Mouse (Mus musculus) heart, embryonic 15.5 days (tissue): ENCODE measurements around the gene Apba3. TPM values are rescaled to one million over a fixed set of nuclear protein-coding genes. Genes with fewer than 3 reads are reported as not detected.
A peak's percentile ranks its signal among the peaks of the same experiment; 100 is the strongest.

Experiments used
- ATAC-seq: fragments of 200-750 bp; cut with Nextera tagmentation; replicated peaks from 2 replicates; pipeline ENCODE4 v1.8.0; 2017; ENCODE audit warnings: low read depth, moderate TSS enrichment; ENCODE audit not compliant: insufficient number of reproducible peaks, insufficient read depth, low FRiP score
- H3K27ac ChIP-seq: fragments of 300-500 bp; sonication (generic); 2 replicates; pipeline ENCODE4 v1.5.1; 2015; ENCODE audit warnings: mild to moderate bottlenecking, inconsistent platforms
- H3K27me3 ChIP-seq: fragments of 300-500 bp; sonication (generic); 2 replicates; pipeline ENCODE4 v1.6.1; 2015; ENCODE audit warnings: inconsistent platforms
- H3K36me3 ChIP-seq: fragments of 300-500 bp; sonication (generic); 2 replicates; pipeline ENCODE4 v1.6.1; 2015; ENCODE audit warnings: mild to moderate bottlenecking, inconsistent platforms
- H3K4me1 ChIP-seq: fragments of 300-500 bp; sonication (generic); replicated peaks from 2 replicates; pipeline ENCODE4 v1.6.1; 2015; ENCODE audit warnings: inconsistent platforms
- H3K4me2 ChIP-seq: fragments of 300-500 bp; sonication (generic); 2 replicates; pipeline ENCODE4 v1.6.1; 2015; ENCODE audit warnings: inconsistent platforms, mild to moderate bottlenecking, moderate library complexity
- H3K4me3 ChIP-seq: fragments of 300-500 bp; sonication (generic); 2 replicates; pipeline ENCODE4 v1.5.1; 2015; ENCODE audit warnings: mild to moderate bottlenecking, inconsistent platforms
- H3K9ac ChIP-seq: fragments of 300-500 bp; sonication (generic); 2 replicates; pipeline ENCODE4 v1.6.1; 2015; ENCODE audit warnings: mild to moderate bottlenecking, inconsistent platforms
- H3K9me3 ChIP-seq: fragments of 300-500 bp; sonication (generic); replicated peaks from 2 replicates; pipeline ENCODE4 v1.6.1; 2016; ENCODE audit warnings: inconsistent platforms
- WGBS: fragments of 180-500 bp; shearing (Covaris S2); methylation state at CpG from one replicate; pipeline ENCODE4 v1.1.7; 2015; ENCODE audit warnings: mixed read lengths; 5-methylcytosine and 5-hydroxymethylcytosine counted together
- polyA plus RNA-seq: library from polyadenylated mRNA; unstranded; fragments of >200 nt; fragmentation: Nextera tagmentation; extraction: Ambion mirVana; gene quantifications from 2 replicates; pipeline ENCODE4 v1.2.1, GENCODE M21; 2015

Gene Apba3
- polyA plus RNA-seq, 1 experiment from 2014 or later = 42.3 TPM

DNA sequence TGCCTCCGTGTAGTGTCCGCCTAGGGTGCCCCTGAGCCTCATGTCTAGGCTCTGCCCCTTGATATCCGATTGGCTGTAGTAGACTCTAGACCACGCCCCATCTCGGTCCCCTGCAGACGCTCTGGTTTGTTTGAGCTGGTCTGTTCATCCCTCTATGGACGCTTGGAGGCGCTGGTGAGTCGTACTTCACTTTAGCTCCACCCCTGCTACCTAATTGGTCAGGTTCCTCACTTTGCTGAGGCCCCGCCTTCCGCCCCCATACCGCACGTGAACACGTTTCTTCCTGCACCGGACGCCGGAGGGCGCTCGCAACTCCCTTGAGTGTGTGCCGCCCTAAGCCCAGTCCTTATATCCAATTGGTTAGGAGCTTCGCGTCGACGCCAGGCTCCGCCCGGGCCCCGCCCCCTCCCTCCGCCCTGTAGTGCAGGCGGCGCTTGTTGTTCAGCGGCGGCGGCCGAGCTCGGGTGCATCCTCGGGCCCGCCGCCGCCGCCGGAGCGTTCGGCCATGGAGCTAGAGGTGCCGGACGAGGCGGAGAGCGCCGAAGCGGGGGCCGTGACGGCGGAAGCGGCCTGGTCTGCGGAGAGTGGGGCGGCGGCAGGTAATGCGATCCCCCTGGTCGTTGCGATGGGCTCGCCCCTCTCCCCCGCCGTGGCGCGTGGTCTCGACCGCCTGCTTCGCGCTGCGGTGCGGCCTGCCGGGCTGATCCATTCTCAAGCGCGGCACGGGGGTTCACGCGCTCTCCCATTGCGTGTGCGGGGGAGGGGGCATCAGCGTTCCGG, 26.0 kb downstream of the Apba3 start, which contains the start of gene Pip5k1c:
TSS of gene Pip5k1c (plus strand) at position 410 of the 780 bp plus-strand sequence.
- ATAC-seq = peak; percentile 95
- peaks cover 28% of the 10 kb centered on the region for H3K27me3 ChIP-seq
- H3K9me3 ChIP-seq = no peaks in the 10 kb centered on the region
- WGBS = under 1% methylated on average over 78 of the region's 80 CpGs
- peak within 1 kb of the TSS; percentile 88 for H3K27ac ChIP-seq
- H3K4me3 ChIP-seq = peak within 1 kb of the TSS; percentile 71
- H3K4me1 ChIP-seq = peaks cover 49% of the 10 kb centered on the region
- H3K4me2 ChIP-seq = peak within 1 kb of the TSS; percentile 93
- H3K9ac ChIP-seq = peak within 1 kb of the TSS; percentile 87
- H3K36me3 ChIP-seq = no peaks in the 10 kb centered on the region

DNA sequence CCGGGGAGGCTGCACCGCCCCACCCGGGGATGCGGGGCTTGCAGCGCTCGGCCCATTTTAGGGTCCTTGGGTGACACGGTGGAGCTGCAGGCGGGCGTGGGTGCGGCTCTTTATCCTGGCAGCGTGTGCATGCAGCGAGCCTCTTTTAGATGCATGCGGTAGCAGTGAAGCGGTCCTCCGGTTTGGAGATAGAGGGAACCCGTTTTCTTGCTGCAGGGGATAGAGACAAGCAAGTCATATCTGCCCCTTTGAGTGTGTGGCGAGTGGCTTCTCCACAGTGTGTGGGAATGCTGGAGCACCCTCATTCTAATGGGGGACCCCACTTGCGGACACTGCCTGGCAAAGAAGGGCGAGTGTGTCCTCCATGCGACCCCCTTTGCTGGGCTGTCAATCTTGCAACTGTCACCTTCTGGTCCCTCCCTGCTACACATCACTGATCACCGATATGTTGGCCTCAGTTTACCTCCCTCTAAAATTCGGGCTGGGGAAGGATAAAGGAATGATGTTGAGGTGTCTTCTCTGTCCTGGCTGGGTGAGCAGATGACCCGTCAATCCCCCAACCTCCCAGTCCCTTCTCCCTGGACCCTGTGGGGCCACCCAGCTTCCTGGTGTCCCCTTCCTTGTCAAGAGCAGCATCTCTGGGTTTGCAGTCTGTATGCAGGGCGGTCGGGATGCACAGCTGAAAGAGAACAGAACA, 26.7 kb downstream of the Apba3 start:
- peaks cover 57% of the 10 kb centered on the region for H3K4me1 ChIP-seq
- H3K9me3 ChIP-seq = no peaks in the 10 kb centered on the region
- peak overlapping the region; percentile 87 for H3K9ac ChIP-seq
- 3% methylated on average over 25 of the region's 25 CpGs for WGBS
- H3K36me3 ChIP-seq = no peaks in the 10 kb centered on the region
- H3K27ac ChIP-seq = peak overlapping the region; percentile 88
- peak overlapping the region; percentile 93 for H3K4me2 ChIP-seq
- peak overlapping the region; percentile 71 for H3K4me3 ChIP-seq
- no peak for ATAC-seq
- peaks cover 21% of the 10 kb centered on the region for H3K27me3 ChIP-seq

DNA sequence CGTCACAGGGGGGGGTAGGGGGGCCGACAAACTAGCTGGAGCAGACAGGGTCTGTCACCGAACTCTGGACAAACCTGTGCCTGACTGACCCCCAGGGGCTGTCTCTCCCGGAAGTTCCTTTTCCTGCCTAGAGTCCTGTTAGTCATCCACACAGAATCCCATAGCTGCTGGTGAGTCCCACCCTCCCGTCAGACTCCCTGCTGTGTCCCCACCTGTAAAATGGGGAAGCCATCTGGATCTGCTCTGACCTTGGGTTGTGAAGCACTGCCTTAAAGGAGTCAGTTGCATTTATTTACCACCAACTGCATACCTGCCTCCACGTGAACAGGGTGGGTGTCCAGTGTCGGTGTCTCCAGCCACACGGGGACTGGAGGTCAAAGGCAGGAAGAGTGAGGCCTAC, 27.7 kb downstream of the Apba3 start:
- peak overlapping the region; percentile 71 for H3K4me3 ChIP-seq
- peak overlapping the region; percentile 93 for H3K4me2 ChIP-seq
- no peaks in the 10 kb centered on the region for H3K9me3 ChIP-seq
- H3K27me3 ChIP-seq = peaks cover 20% of the 10 kb centered on the region
- no peaks in the 10 kb centered on the region for H3K36me3 ChIP-seq
- H3K27ac ChIP-seq = no peak overlapping the region
- ATAC-seq = no peak
- H3K9ac ChIP-seq = peak overlapping the region; percentile 87
- H3K4me1 ChIP-seq = peaks cover 60% of the 10 kb centered on the region
- WGBS = 47% methylated on average over 8 of the region's 8 CpGs

DNA sequence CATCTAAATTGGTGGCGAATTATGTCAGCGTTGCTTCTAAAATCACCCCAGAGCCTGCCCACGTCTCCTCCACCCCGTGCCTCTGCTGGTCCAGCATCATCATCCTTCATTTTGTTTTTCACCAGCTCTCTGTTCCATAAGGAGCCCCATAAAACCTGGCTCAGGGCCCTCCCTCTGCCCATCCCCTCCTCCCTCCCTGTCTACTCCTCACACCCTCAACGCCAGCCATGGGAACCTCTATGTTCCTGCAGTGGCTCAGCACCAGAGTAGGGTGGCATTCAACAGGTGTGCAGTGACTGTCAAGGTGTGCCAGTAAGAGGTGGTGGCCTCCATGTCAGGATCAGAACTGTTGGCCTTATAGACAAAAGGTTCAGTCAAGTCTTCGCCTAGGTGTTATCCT, 28.4 kb downstream of the Apba3 start:
- Histone ChIP-seq H3K4me2 (peak overlapping the region; percentile 93; the same call in 1 of the 2 replicates), H3K4me3 (no peak overlapping the region), H3K27me3 (peaks cover 12% of the 10 kb centered on the region), H3K4me1 (peaks cover 66% of the 10 kb centered on the region), H3K27ac (no peak overlapping the region), H3K36me3 (no peaks in the 10 kb centered on the region), H3K9me3 (no peaks in the 10 kb centered on the region), H3K9ac (no peak overlapping the region)
- WGBS = 85% methylated on average over 6 of the region's 6 CpGs
- ATAC-seq = no peak

DNA sequence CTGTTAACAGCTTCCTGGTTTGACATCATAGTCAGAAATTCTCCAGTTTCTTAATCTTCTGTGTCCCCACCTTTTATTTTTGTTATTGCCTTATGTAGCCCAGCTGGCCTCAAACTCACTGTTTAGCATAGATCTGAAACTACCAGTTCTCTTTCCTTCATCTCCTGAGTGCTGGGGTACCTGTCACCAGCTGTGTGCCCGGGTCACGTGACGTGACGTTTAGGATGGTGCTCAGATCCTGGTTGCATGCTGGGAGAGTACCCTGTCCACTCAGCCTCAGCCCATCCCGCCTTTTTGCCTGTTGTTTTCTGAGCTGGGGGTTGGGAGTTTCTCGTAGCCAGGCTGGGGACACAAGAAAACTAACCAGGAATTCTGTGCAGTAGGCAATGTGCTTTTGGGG, 30.5 kb downstream of the Apba3 start:
- Histone ChIP-seq H3K4me1 (peaks cover 73% of the 10 kb centered on the region), H3K27ac (peak overlapping the region; percentile 75), H3K36me3 (no peaks in the 10 kb centered on the region), H3K4me3 (no peak overlapping the region), H3K9ac (no peak overlapping the region), H3K27me3 (no peaks in the 10 kb centered on the region), H3K9me3 (no peaks in the 10 kb centered on the region), H3K4me2 (peak overlapping the region; percentile 16; the same call in 1 of the 2 replicates)
- no peak for ATAC-seq
- WGBS = 71% methylated on average over 6 of the region's 6 CpGs

DNA sequence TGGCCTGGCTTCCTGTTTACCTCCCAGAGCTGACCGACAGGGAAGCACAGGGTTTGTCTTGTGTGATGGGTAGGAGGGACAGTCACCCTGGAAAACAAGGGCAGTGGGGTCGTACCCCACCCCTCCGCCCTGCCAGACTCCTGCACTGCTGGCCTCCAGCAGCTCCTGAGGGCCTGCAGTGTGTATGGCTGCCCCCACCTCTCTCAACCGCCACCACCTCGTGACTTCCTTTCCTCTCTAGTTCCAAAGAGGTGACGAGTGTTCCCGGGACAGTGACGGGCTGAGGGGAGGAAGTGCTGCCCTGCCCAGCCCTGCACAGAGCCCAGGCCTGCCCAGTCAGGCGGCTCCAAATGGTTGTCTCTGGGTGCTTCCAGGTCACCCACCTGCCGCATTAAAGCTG, 31.1 kb downstream of the Apba3 start:
- Histone ChIP-seq H3K27ac (peak overlapping the region; percentile 75), H3K9ac (peak overlapping the region; percentile 31; the same call in 1 of the 2 replicates), H3K4me3 (no peak overlapping the region), H3K36me3 (no peaks in the 10 kb centered on the region), H3K27me3 (no peaks in the 10 kb centered on the region), H3K4me2 (peak overlapping the region; percentile 16; the same call in 1 of the 2 replicates), H3K9me3 (no peaks in the 10 kb centered on the region), H3K4me1 (peaks cover 79% of the 10 kb centered on the region)
- 27% methylated on average over 10 of the region's 10 CpGs for WGBS
- ATAC-seq = peak; percentile 58

DNA sequence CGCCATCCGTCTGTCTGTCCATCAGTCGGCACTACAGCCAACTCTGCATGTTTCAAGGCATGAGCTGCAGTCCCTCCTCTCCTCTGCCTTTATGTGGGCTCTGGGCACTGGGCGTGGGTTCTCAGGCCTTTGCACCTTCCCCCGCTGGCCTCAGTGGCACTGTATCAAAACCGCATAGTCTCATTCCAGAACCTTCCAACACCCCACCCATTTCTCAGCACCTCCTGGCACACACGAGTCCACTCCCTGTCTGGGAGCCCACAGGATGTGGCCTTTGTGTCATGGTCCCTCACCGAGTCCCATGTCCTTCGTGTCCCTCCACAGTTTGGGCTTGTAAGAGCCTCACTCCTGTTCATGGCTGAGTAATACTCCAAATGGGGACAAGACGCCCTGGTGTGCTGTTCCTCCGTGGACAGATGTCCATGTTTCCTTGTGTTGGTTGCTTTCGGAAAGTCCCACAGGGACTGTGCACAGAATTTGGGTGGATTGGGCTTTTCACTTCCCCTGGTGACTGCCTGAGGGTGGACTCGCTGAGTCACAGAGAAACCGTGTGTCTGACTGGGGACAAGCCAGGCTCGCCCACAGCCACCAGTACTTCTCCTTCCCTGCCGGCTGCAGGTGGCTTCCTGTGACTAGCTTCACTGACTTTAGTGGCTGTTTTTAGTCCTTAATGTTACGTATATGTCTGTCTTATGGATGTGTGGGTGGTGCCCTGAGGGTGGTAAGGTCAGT, 31.8 kb downstream of the Apba3 start:
- Histone ChIP-seq H3K36me3 (no peaks in the 10 kb centered on the region), H3K9me3 (no peaks in the 10 kb centered on the region), H3K9ac (no peak overlapping the region), H3K4me1 (peaks cover 83% of the 10 kb centered on the region), H3K4me3 (no peak overlapping the region), H3K27ac (peak overlapping the region; percentile 75), H3K4me2 (no peak overlapping the region), H3K27me3 (no peaks in the 10 kb centered on the region)
- ATAC-seq = no peak
- 84% methylated on average over 17 of the region's 17 CpGs for WGBS

DNA sequence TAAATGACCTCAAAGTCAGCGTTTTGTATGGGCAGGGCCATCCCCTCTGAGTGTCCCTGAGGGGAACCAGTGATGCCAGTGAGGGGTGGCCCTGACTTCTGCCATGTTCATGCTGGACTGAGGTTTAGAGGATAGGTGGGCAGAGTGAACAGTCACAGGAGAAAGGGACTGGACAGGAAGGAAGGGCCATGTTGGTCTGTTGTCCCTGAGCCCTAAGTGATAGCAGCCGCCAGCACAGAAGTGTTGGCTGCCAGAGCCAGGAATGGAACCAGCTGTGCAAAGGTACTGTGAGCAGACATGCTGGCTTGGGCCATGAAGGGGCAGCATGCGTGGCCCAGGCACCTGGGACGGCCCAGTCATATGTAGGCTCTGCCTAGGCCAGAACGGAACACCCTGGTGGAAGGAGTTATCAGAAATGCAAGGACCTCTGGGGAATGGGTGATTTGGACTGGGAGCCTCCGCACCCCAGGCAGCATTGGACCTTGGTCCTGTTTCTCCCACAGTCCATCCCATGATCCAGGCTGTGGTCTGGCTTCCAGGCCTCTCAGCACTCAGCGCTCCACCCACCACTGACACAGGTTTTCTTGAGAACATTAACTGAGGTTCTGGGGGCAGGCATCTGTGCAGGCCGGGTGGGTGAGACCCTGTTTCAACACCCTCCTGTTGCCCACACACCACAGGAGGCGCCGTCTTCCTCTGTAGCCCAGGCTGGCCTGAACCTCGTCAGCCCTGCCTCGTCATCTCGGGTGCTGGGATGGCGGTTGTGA, 33.0 kb downstream of the Apba3 start:
- H3K4me1 ChIP-seq = peaks cover 82% of the 10 kb centered on the region
- no peak overlapping the region for H3K4me3 ChIP-seq
- WGBS = 81% methylated on average over 14 of the region's 14 CpGs
- no peaks in the 10 kb centered on the region for H3K36me3 ChIP-seq
- no peaks in the 10 kb centered on the region for H3K27me3 ChIP-seq
- no peak overlapping the region for H3K4me2 ChIP-seq
- no peak overlapping the region for H3K9ac ChIP-seq
- 0 out of 2 replicates have a peak overlapping the region, but pooled peaks have one; percentile 6 for H3K27ac ChIP-seq
- no peaks in the 10 kb centered on the region for H3K9me3 ChIP-seq
- ATAC-seq = no peak

DNA sequence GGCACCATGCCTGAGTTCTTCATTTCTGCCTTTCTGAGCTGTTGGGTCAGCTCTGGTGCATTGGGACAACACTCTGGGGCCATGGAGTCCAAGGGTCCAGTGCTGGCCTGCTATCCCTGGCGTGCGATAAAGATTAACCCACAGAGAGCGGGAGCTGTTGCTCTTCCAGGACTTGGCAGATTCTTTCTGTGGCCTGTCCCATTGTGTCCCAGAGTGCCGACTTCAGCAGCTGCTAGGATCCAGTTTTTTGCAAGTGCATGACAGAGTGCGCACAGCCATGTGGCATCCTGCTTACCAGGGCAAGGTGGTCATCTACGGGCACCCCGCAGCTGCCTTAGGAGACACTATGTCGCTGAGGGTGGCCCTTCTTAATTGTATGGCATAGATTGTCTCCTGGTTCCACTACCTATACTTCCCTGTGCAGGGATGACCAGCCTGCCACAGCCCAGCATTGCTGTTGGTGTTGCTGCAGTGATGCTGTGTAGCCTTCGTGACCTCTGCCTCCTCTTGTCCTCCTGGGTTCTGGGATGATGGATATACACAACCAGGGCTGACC, 33.7 kb downstream of the Apba3 start:
- Histone ChIP-seq H3K27ac (no peak overlapping the region), H3K9ac (no peak overlapping the region), H3K9me3 (no peaks in the 10 kb centered on the region), H3K4me2 (no peak overlapping the region), H3K4me1 (peaks cover 79% of the 10 kb centered on the region), H3K27me3 (no peaks in the 10 kb centered on the region), H3K36me3 (no peaks in the 10 kb centered on the region), H3K4me3 (no peak overlapping the region)
- ATAC-seq = no peak
- WGBS = 70% methylated on average over 9 of the region's 9 CpGs

DNA sequence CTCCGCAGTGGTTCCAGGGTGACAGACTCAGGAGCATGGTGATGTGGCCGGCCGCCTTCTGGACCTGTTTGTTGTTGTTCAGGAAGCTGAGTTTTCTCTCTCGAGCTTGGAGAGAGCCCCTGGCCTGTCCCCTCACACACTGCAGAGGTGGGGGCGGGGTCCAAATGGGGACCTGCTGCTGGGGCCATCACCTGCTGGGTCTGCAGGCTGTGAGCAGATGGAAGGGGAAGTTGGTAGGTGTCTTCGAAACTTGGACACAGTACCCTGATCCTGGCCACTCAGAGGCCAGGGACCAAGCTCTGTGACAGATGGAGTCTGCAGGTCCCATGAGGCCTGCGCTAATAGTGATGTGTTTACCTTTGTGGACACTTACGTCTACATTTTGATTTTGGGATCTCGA, 34.6 kb downstream of the Apba3 start:
- H3K4me1 ChIP-seq = peaks cover 73% of the 10 kb centered on the region
- 73% methylated on average over 9 of the region's 9 CpGs for WGBS

More for the DNA sequence above, 34.6 kb downstream of the Apba3 start:
- no peak overlapping the region for H3K4me3 ChIP-seq
- H3K4me2 ChIP-seq = no peak overlapping the region
- H3K27ac ChIP-seq = no peak overlapping the region
- no peaks in the 10 kb centered on the region for H3K9me3 ChIP-seq
- no peak for ATAC-seq
- peaks cover 8% of the 10 kb centered on the region; the same call in 1 of the 2 replicates for H3K36me3 ChIP-seq
- H3K9ac ChIP-seq = no peak overlapping the region
- no peaks in the 10 kb centered on the region for H3K27me3 ChIP-seq
